Mouse (Mus musculus): Measurements from ENCODE around the gene Cldn10.

DNA sequence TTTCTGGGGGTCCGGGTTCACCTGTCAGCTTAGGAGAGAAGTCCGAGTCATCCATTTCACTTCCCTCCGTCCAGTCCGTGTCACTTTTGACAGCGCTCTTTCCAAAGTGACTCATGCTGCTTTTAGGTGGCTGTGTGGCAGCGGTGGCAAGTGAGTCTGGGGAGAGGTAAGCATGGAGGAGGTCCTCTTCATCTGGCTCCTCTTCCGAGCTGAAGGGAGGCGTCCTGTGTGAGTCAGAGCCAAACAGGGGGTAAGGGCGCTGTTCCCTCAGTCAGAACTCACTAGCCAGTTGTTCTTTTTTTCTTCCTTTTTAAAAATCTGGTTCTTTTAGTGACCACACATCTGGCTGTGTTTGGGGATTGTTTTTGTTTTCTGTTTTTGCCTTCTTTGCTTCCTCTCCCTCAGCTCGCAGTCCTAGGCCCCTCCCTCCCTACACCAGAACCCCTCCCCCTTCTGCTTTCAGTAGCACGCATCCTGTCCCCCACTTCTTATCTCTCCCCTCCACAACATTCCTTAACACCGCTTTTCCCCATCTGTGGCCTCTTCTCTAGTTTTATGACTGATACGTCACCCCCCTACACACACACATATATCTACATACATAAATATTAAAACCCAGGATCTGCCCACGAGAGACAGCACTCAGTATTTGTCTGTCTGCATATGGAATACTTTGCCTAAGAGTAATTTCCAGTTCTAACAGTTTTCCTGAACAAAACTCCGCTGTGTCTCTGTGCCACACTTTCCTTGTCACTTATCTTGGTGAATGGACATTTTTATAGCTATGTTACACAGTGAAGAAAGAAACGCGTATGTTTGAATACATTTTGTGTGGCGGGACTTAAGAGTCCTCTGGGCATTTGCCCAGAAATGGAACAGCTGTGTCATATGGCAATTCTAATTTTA is 95.9 kb downstream of the Cldn10 start:
- TF ChIP-seq CTCF (IDR thresholded peaks at IDR 0.05; ENCODE audit: extremely low read depth, insufficient read length, insufficient replicate concordance, low read depth, low read length) (no peak), POLR2A (IDR thresholded peaks at IDR 0.05; ENCODE audit: low read depth, low read length) (no peak)
